Mouse (Mus musculus): Measurements from ENCODE around the gene Calm2.

Calm2 gene

DNA sequence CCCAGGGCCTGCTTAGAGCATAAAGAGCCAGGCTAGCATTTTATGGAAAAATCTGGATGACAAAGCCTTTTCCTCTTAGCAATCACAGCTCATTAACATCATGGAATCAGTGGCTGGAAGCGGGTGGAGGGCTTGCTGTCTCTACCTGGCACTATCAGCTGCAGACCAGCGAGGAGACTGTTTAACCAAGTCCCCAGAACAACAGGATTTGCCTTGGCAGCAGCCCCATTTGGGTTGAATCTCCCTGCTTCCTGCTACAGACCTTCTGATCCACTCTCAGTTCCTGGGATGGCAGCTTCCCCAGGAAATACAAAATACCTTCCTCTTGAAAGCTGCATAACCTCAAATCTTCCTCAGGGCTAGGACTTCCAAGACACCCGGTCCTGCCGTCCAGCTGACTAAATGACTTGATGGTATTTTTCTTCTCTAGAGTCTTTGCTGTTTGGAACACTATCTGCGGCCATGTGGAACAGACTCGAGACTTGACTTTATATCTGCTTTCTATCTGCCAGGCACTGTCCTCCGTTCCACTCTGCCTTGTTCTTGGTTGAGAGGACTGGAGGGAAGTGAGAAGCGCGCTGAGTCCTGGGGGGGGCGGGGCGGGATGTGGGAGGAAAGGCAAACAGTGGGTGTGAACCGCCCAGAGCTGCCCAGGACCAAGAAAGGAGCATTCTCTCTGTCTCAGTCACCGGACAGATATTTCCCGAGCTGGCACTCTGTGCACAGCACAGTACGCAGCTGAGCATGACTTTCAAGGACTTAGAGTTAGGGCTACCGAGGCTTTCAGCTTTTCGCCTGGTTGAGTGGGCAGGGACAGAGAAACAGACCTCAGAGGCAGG is 12.4 kb upstream of the Calm2 start:
- DNase-seq = peak; percentile 49

DNA sequence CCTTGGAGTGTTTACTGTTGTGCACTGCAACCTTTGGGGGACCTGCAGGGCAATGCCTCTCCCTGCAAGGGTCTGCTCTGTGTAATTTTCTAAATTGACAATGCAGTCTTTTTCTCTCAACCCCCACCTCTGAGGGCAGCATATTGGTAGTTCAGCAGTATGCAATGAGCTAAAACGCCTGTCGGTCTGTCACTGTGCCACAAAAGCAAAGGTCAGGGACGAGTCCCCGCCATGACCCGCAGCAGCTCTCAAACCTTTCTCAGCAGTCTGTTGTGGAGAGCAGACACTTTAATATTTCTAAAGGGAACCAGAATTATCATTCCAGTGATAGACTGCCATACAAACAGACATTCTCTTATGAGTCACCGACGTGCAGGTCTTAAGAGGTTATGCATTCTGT is 11.2 kb upstream of the Calm2 start:
- no peak for DNase-seq

DNA sequence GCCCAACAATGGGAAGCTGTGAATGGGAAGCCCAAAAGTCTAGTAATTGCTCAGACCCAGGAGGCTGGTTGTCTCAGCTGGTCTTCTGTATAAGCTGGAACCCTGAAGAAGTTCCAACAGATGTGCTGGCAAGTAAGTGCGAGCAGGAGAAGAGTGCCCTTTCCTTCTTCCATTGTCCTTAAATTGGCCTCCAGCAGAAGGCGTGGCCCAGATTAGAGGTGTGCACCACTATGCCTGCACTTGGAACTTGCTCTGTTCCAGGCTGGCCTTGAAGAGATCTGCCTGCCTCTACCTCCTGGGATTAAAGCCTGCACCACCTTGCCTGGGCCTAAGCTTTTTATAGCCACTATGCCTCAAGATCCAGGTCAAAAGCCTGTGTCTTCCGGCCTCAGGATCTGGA is 7.4 kb upstream of the Calm2 start:
- DNase-seq = no peak

DNA sequence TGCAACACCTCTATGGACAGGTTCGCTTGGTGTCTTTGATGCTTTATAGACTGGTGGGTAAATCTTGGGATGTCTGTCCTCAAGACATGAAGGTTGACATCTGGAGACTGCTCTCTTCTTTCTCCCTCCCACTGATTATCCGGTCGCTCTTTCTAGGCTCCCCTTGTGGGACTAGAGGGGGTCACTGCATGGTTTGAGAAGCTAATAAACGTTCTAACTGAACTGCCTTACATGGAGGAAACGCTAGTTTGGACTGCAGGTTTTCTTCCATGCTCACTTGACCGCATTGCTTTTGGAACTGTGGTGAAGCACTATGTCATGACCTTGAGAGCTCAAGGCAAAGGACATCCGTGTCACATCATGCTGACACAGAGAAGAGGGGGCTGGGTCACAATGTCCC is 6.6 kb upstream of the Calm2 start:
- DNase-seq = no peak

DNA sequence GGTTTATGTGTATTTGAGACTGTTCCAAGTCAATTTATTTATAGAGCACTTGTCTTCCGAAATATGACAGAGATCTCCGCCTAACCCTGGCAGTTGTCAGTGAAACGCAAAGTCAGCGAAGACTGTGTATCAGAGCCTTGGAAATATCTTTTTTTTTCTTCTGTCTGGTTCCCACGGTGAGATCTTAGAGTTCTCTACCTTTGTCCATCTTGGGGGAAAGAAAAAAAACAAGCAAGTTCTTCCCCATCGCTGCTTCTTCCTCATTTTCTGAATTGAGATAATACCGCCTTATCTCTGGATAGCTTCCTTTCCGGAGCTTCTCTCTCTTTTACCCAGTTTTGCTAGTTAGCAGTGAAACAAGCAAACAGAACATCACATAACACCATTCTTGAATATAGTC is 2.1 kb upstream of the Calm2 start:
- DNase-seq = no peak

DNA sequence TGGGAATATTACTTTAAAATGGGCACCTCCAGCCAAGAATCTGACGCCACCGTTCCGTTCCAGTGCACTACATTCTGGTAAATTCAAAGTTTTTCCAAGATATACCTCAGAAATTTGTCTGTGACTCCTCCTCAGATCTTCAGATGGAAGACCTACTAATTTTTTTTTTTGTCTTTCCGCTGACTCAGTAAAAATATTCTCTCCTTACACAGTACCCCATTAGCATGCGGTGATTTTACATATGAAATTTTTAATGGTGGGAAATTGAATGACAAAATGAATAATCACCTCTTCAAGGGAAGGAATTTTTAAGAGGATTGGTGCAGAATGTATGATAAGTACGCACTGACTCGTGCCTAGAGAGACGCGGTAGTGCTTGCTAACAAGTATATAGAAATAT is 1.6 kb upstream of the Calm2 start:
- DNase-seq = no peak

DNA sequence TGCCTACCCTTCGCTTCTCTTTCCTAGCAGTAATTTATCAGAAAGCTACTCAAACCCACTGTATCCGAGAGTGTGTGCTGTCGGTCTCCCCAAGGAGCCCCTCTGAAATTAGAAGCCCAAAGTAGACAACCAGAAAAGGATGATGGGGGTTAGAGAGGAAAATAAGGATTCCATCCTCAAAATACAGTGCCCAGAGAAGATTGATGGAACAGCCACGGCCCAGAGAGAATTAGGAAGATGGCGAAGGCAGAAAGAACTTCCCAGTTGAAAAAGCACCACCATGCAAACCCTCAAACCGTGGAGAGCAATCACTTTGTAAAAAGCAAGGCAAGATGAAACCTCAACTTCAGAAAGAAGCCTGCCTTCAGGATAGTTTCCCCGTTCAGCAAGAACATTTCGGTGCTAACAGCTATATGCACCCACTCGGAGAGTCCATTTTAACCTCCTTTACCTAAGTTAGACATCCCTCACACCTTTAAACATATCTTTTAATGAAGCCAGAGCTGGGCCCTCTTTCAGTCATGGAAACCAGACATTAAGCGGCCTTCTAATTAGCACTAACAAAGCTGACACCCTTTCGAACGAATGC is 971 bp upstream of the Calm2 start:
- peak; percentile 17 for DNase-seq

DNA sequence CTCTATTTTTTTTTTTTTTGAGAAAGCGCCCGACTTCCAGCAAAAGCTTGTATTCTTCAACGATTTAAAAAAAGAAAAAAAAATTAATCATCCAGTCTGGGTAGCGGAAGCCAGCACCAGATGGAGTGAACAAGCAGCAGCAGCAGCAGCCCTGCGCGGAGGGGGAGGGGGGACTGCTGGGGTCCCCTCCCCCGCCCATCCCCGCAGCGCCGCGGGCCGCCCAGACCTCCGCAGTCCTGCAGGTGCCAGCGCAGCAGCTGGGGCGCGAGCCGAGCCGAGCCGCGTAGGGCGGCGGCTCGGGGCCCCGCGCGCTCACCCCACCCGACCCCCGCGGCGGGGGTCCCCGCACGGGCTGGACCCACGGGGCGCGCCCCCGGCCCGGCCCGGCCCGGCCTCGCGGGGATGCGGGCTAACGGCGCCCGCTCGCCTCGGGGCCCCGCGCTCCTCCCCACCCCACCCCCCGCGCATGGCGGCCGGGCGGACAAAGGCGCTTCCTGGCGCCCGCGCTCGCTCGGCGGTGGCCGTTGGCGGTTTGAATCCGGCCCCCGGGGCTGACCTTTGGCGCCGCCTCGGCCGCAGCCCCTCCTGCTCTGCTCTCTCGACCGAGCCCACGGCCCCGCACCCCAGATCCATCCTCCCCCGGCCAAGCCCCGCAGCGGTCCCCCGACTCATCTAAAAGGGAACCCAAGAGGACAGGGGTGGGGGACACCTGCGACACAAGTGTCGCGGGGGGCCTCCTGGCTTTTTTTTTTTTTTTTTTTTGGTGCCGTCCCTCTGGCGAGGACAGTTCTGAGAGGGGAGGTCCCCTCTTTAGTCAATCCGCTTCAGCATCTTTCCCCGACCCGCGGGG is 593 bp downstream of the Calm2 start:
- DNase-seq = peak; percentile 54

DNA sequence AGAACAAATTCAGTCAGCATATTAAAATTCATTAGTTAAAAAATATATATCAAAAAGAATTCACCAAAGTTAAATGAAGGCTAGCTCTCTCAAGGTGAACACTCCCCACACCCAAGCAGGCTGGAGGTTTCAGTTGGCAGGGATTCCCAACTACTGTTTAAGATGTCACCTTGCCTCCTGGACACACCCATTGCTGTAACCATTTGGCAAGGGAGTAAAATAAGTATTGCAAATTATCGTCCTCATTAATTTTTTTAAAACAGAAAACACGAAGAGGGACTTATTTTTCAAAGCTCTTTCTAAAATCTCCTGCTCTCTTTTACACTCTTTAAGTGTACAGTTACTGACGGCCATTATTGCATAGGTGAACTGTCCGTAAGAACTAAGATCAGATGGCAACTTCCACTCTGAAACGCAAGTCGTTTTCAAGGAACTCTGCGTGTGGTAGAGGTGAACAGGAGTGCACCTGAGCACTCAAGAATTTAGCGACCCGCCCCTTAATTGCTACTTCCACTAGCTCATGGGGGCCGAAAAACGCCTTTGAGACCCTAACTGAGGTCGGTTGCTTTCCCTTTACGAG is 1.3 kb downstream of the Calm2 start:
- peak; percentile 24 for DNase-seq

DNA sequence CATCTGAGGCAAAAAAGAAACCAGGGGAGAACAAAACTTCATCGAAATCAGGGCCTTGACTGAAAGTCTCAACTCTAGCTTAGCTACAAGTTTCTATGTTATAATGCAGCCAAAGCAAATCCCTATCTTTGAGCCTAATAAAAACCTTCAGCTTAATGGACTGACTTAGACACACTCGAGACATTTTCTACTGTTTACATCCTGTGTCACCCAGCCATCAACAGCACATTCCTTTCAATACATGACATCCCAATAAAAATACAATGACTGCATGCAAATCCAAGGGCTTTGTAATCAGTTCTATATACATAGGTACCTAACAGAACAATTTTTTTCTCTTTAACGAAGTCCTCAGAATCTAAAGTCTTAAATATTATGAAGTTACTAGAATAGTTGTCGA is 2.0 kb downstream of the Calm2 start:
- no peak for DNase-seq

DNA sequence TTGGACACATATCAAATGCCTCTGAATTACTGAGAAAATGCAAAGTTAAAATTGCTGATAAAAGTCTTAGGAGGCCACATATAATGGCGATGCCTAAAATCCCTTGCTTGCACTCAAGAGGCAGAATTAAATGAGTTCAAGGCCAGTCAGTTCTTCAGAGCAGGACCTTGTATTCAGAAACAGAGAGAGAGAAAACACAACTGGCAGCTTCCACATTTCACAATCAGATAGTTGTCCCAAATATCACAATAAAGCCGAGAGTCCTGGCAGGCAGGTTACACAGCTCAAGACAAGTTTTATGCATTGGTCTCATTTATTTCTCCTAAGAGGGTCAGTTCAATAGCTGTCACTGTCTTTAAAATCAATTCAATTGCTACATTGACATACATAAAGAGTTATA is 5.2 kb downstream of the Calm2 start:
- DNase-seq = no peak

DNA sequence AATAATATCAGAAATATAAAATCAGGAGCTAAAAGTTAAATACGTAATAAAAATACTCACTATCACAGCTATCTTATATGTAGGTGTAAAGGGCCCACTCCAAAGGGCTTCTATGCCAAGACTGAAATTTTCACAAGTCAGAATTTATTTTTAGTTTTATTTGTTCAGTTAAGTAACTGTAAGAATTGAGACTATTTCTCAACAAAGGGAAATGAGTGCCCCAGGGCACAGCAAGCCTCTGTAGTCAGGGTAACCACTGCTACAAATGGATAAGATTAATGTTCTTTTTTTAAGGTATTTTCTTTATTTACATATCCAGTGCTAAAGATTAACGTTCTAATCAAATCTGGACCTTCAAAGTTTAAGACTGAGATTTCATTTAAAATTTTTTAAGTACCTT is 7.3 kb downstream of the Calm2 start:
- no peak for DNase-seq

DNA sequence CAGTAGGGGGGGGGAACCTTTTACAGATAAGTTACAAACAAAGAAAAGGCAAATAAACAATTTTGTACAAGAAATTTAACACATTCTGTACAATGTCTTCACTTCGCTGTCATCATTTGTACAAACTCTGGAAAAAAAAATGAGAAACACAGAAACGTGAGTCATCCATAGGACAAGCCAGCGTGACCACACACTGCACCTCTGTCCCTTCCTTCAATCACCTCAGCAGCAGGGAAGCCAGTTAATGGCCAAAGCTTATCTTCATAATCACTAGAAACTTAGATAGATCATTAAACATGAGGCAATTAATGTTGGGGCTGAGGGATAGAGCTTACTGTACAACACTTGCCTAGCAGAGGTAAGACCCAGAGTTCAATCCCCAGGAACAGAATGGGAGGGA is 12.8 kb downstream of the Calm2 start:
- DNase-seq = no peak

DNA sequence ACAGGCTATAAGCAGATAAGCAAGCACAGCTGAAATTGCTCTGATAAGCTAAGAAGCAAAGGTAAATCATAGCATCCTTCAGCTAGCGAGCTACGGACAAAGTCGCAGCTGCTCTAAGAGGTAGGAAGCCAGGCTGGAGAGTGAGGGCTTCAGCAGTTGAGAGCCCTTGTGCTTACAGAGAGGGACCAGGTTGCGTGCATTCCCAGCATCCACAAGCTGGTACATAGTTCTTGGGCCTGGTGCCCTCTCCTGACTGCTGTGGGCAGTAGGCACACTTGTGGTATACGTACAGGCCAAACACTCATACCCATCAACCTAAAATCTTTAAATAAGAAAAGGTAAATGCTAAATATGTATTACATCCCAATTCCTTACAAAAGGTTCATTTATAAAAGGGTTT is 14.0 kb downstream of the Calm2 start:
- no peak for DNase-seq

DNA sequence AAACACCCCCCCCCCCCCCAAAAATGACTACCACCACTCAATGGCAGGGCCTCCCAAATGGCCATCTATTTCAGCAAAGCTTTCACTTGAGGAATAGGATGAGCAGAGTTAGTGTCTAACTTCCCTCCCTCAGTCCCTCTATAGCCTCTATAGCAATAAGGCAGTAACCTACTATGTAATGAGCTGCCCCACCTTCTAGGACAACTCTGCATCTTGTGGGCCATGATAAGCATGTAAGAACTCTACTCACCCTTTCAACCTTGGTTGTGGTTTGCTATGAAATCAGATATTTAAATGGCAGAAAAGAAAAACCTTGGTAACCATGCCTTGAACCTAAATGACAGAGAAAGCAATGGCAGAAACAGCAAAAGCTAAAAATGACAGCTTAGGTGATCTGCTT is 14.4 kb downstream of the Calm2 start:
- DNase-seq = no peak

DNA sequence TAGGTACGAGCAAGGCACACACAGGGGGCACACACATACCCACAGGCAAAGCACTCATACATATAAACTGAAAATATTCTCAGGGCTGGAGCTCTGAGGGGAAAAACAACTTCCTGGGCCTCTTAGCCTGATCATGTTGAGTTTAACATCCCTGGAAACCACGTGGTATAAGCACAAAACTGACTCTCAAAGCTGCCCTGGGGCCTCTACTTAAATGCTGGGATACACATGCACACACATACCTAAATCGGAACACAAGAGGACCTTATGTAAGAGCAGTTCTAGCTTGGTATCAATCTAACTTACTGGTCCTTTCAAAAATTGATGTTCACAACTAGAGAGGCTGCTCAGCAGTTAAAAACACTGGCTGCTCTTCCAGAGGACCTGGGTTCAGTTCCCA is 17.3 kb downstream of the Calm2 start:
- no peak for DNase-seq

DNA sequence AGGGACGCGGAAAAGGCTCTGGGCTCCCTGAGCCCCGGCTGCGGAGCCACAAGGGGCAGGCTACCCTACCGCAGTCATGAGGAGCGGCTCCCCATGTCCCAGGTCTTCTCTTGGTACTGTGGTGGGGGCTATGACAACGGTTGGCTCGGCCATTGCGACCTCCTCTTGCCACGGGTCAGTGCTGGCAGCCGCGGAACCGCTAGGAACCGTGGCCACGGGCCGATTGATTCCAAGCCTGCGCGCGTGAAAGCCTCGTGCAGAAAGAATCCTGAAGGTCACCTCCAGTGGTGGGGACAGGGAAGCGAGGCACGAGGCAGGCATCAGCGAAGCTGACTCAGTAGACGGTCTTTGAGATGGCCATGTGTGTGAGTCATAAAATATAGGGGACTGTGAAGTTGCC is 19.2 kb downstream of the Calm2 start, which contains the start of gene Stpg4:
Stpg4 (minus strand) TSS at position 231 of the 400 bp plus-strand sequence.
- no peak for DNase-seq

DNA sequence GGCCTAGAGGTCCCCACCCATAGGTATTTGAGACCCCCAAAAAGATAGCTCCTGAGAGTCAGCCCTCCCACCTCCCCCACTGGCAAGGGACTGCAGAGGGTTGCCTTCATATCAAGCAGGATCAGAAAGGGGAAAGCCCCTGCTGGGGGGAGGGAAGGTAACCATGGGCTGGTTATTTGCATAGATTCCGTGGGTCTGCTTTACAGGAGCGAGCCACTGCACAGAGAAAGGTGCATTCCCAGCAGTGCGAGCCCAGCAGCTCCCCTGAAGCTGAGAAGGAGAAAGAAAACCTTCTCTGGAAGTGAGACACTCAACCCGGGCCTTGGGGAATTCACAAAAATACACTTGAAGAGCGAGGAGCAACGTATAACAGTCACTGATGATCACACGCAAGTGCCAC is 28.7 kb downstream of the Calm2 start:
- no peak for DNase-seq

DNA sequence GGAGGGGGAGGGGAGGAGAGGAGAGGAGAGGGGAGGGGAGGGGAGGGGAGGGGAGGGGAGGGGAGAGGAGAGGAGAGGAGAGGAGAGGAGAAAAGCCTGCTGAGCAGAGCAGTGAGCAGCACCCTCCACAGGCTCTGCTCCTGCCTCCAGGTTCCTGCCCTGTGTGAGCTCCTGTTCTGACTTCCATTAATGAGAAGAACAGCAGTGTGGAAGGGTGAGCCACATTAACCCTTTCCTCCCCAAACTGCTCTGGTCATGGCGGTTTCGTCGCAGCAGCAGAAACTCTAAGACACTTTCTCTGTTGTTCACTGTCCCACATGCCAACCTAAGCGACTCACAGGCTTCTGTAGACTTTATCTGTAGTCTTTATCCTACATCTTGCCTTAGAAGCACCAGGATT is 40.1 kb downstream of the Calm2 start:
- DNase-seq = no peak

DNA sequence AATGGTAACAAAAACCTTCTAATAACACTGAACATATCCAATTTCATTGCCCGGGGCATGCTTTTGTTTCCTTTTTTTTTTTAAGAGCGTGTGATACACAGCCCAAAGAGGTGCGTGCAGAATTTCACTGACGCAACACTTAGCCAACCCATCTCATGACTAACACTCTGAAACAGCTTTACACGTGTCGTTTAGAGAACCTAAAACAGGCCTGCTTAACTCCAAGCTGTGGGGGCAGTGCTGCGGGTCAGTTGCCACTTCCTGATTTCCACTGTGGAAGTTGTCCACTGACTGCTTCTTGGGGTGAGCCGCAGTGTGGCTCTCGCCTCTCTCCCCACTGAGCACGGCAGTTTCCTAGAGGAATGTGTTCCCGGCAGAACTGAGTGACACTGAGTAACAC is 41.2 kb downstream of the Calm2 start:
- no peak for DNase-seq

DNA sequence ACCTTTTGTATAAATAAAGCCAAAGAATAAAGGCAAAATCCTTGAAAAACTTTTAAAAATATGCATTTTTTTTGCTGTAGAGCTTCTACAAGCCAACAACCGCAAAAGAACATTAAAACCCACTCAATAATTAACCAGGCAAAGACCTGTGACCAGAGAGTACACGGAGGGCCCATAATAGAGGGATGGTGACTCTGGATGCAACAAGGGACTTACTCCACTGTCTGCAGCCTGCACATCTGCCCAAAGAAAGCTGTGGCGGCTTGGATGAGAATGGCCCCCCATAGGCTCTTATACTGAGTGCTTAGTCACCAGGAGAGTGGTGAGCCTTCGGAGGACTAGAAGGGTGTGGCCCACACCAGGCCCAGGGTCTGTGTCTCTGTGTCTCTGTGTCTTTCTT is 43.3 kb downstream of the Calm2 start:
- DNase-seq = peak; percentile 36

DNA sequence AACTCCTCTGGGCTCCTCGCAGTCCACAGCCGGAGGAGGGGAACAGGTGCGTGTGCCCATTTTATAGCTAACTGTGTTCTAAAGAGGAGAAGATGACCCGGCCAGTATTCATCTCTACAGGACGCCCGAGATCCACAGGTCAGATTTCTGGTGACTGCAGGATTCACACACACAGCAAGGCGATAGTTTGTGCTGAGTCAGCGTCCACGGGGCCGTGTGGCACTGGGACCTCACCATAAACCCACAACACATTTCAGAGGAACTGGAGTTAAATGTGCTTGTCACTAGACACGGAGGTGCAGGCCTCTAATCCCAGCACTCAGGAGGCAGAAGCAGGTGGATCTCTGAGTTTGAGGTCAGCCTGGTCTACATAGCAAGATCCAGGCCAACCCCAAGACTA is 44.3 kb downstream of the Calm2 start:
- no peak for DNase-seq

DNA sequence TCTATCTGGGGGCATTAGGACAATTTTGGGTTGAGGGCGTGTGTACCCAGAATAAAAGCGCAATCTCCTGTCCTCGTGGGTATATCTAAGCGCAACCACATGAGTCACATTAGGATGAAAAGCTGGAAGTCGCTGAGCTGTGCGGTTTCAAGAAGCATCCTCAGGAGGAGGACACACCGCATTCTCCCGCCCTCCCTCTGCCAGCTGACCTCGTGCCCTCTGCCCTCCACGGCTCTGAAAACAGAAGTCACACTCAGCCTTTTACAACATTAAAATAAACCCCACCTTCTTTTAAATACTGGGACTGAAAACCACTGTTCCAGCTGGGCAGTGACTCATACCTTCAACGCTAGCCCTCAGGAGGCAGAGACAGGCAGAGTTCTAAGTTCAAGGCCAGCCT is 49.6 kb downstream of the Calm2 start:
- no peak for DNase-seq

DNA sequence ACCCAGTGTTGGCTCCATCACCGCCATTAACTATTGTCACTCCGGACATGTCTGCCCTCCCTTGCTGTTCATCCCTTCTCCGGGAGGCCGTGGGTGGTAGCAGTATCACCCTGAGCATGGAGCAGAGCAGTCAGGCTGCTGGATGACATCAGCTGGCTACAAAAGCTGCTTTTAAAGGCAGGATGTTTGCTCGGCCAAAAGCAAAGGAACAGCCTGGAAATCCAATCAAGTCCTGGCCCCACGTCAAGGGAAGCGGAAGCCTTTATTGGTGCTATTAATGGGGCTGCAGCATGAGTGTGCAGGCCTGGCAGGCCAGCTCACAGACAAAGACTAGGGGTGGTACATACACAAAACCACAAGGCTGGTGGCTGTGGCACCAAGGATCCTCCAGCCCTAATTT is 55.5 kb downstream of the Calm2 start:
- peak; percentile 45 for DNase-seq
